ENCODE assay signal across 9 mouse cellular contexts in genomic region chr7:81060908-81061307, GRCm38 (mm10). TPM values are rescaled to one million over a fixed set of nuclear protein-coding genes. Genes with fewer than 3 reads are reported as not detected.
DNase-seq lines count a peak whose midpoint lies in the region; ATAC-seq and TF ChIP-seq lines count a peak whose summit lies in the region.
"Had no signal": no experiment of that assay in that cellular context is flagged by ENCODE, and none has a peak within 500 bp of the region (broad histone marks: within the 10 kb centered on the region; RNA-seq: fewer than 3 reads in every experiment).

No protein-coding gene starts in this region.

- 82% methylated on average over 2 of the region's 2 CpGs for WGBS in hindbrain, postnatal 0 days
- 74% methylated on average over 2 of the region's 2 CpGs for WGBS in hindbrain, embryonic 16.5 days

- no peaks in the 10 kb centered on the region for H3K9me3 ChIP-seq in hindbrain, postnatal 0 days (ENCODE audit: low read length)
- no peaks in the 10 kb centered on the region for H3K9me3 ChIP-seq in hindbrain, embryonic 16.5 days (ENCODE audit: control insufficient read depth, low read length)
- no peaks in the 10 kb centered on the region for H3K9me3 ChIP-seq in ES-E14 (ENCODE audit: control insufficient read depth, insufficient read depth, low read depth, low read length)

- H3K4me3 ChIP-seq in hindbrain, postnatal 0 days (ENCODE audit: low read length) = no peak overlapping the region
- no peak overlapping the region for H3K4me3 ChIP-seq in hindbrain, embryonic 16.5 days (ENCODE audit: low read length)
- no peak overlapping the region for H3K4me3 ChIP-seq in ES-E14 (ENCODE audit: insufficient read depth in 1 of 2, low read depth in 1 of 2, low read length in 2 of 2, poor library complexity in 1 of 2, severe bottlenecking in 1 of 2)
- H3K4me3 ChIP-seq in embryonic fibroblast, embryonic 13.5 days (ENCODE audit: insufficient read depth, low read length) = no peak overlapping the region
- H3K4me3 ChIP-seq: erythroblast, embryonic 14.5 days had no signal

- in situ Hi-C loops in ES-E14 (cut with MboI; ENCODE audit: low sequenced_read_pairs in 2 of 2, unreplicated experiment in 2 of 2) = loop anchor here in 1 of 2 experiments (10.0 kb wide), 1 partner anchor 176 kb away; no protein-coding TSS in a partner anchor

- no peak overlapping the region for H3K27ac ChIP-seq in hindbrain, postnatal 0 days
- H3K27ac ChIP-seq in hindbrain, embryonic 16.5 days (ENCODE audit: low read depth, low read length) = no peak overlapping the region
- H3K27ac ChIP-seq in ES-E14 (ENCODE audit: insufficient read depth, low read depth, low read length, poor library complexity, severe bottlenecking) = no peak overlapping the region
- H3K27ac ChIP-seq in embryonic fibroblast, embryonic 13.5 days (ENCODE audit: insufficient read depth, low read length) = no peak overlapping the region

- ATAC-seq in hindbrain, postnatal 0 days = no peak
- ATAC-seq in hindbrain, embryonic 16.5 days = no peak
- peak; percentile 47; the same call in 1 of the 2 replicates for ATAC-seq in neutrophil, adult 5-6 weeks (ENCODE audit: extremely low read depth, insufficient number of reproducible peaks, low FRiP score, poor library complexity, severe bottlenecking)
- no peak for ATAC-seq in cerebellum, adult (ENCODE audit: insufficient number of reproducible peaks, low FRiP score, low TSS enrichment)

- H3K4me2 ChIP-seq in hindbrain, postnatal 0 days (ENCODE audit: low read depth, low read length) = no peak overlapping the region
- H3K4me2 ChIP-seq in hindbrain, embryonic 16.5 days (ENCODE audit: low read length) = no peak overlapping the region

- H3K4me1 ChIP-seq in hindbrain, postnatal 0 days (ENCODE audit: insufficient read depth, low read length) = no peaks in the 10 kb centered on the region; the same call in 1 of the 2 replicates
- no peaks in the 10 kb centered on the region for H3K4me1 ChIP-seq in hindbrain, embryonic 16.5 days (ENCODE audit: control insufficient read depth, insufficient read depth, low read depth, low read length)
- peaks cover 12 to 27% of the 10 kb centered on the region in 2 experiments; a peak in 3 of 4 replicates for H3K4me1 ChIP-seq in ES-E14 (ENCODE audit: control insufficient read depth in 2 of 2, insufficient read depth in 2 of 2, low read length in 2 of 2, poor library complexity in 1 of 2)
- H3K4me1 ChIP-seq in embryonic fibroblast, embryonic 13.5 days (ENCODE audit: control insufficient read depth, insufficient read depth, low read length) = no peaks in the 10 kb centered on the region

- no peaks in the 10 kb centered on the region for H3K36me3 ChIP-seq in hindbrain, postnatal 0 days (ENCODE audit: insufficient read depth, low read length)
- H3K36me3 ChIP-seq in hindbrain, embryonic 16.5 days (ENCODE audit: control insufficient read depth, insufficient read depth, low read length) = no peaks in the 10 kb centered on the region
- H3K36me3 ChIP-seq in ES-E14 (ENCODE audit: control insufficient read depth, insufficient read depth, low read length, poor library complexity, severe bottlenecking) = no peaks in the 10 kb centered on the region

- TF ChIP-seq CTCF in hindbrain, postnatal 0 days (IDR thresholded peaks at IDR 0.05; ENCODE audit: low read depth) = peak; percentile 56
- peak; percentile 40; the same call in 1 of the 2 replicates for TF ChIP-seq CTCF in embryonic fibroblast, embryonic 13.5 days (IDR thresholded peaks at IDR 0.05; ENCODE audit: borderline replicate concordance, insufficient read depth, low read length)

- TF ChIP-seq POLR2A in embryonic fibroblast, embryonic 13.5 days (IDR thresholded peaks at IDR 0.05; ENCODE audit: low read depth, low read length) = no peak

- DNase-seq in hindbrain, postnatal 0 days (ENCODE audit: low spot score) = peak; percentile 20
- DNase-seq in ES-E14 (ENCODE audit: low read depth, low spot score) = peak; percentile 70
- DNase-seq in urinary bladder, postnatal 36 days (ENCODE audit: low spot score in 2 of 2) = no peak
- no peak for DNase-seq in cerebellum, adult 18-20 months

- H3K27me3 ChIP-seq in hindbrain, postnatal 0 days (ENCODE audit: insufficient read depth, low read length) = no peaks in the 10 kb centered on the region
- H3K27me3 ChIP-seq in hindbrain, embryonic 16.5 days (replicated peaks; ENCODE audit: control insufficient read depth, insufficient read depth, low read length) = no peaks in the 10 kb centered on the region

- no peak overlapping the region for H3K9ac ChIP-seq in hindbrain, postnatal 0 days (replicated peaks; ENCODE audit: low read length)
- no peak overlapping the region for H3K9ac ChIP-seq in hindbrain, embryonic 16.5 days (ENCODE audit: low read depth, low read length)
- no peak overlapping the region for H3K9ac ChIP-seq in ES-E14 (ENCODE audit: insufficient read depth, low read depth, low read length, poor library complexity, severe bottlenecking)

TF ChIP-seq in ES-E14, 5 proteins besides CTCF, POLR2A, EP300 and RAD21:
- peak; percentile 73; the same call in 1 of the 2 replicates for TF ChIP-seq ZC3H11A (IDR thresholded peaks at IDR 0.05; ENCODE audit: borderline replicate concordance, low read depth, low read length)
- no peak for TF ChIP-seq ZNF384 (IDR thresholded peaks at IDR 0.05; ENCODE audit: low read depth, low read length)
- TF ChIP-seq HCFC1 (IDR thresholded peaks at IDR 0.05; ENCODE audit: borderline replicate concordance, insufficient read depth, low read length) = no peak
- TF ChIP-seq MAFK (IDR thresholded peaks at IDR 0.05; ENCODE audit: insufficient read depth, low read depth, low read length) = peak; percentile 40; the same call in 1 of the 2 replicates
- no peak for TF ChIP-seq CHD2 (IDR thresholded peaks at IDR 0.05; ENCODE audit: low read depth, low read length)

RNA-seq across cellular contexts. Expression of gene Alpk3, which starts 3.5 kb away (rescaled TPM):
- 0.04 and 0.16 TPM in 2 replicates for total RNA-seq in hindbrain, postnatal 0 days (2014; rRNA removed)
- 0.13 and 0.16 TPM in 2 replicates for polyA plus RNA-seq in hindbrain, postnatal 0 days (2015; fragmentation: Nextera tagmentation; extraction: Ambion mirVana)
- 0.10 and 0.27 TPM in 2 replicates for polyA plus RNA-seq in hindbrain, embryonic 16.5 days (2015; fragmentation: Nextera tagmentation; extraction: Ambion mirVana)
- 3.3 and 9.4 TPM in 2 replicates for total RNA-seq in ES-E14 (2012; rRNA removed)
- polyA plus RNA-seq in embryonic fibroblast, embryonic 13.5 days (2011; ENCODE audit: insufficient read length, low read depth, missing spikeins) = 0.14 TPM in 1 of 2 replicates, not detected in the other
- 0.12 and 0.25 TPM in 2 replicates for total RNA-seq in neutrophil, adult 5-6 weeks (2017)

RNA-seq across cellular contexts. Expression of gene Slc28a1, which starts 53.7 kb away (rescaled TPM):
- total RNA-seq in hindbrain, postnatal 0 days (2014; rRNA removed) = 0.29 and 0.47 TPM in 2 replicates
- 0.08 and 0.10 TPM in 2 replicates for polyA plus RNA-seq in hindbrain, postnatal 0 days (2015; fragmentation: Nextera tagmentation; extraction: Ambion mirVana)
- polyA plus RNA-seq in hindbrain, embryonic 16.5 days (2015; fragmentation: Nextera tagmentation; extraction: Ambion mirVana) = 0.05 TPM in 1 of 2 replicates, not detected in the other
- 44.8 and 69.2 TPM in 2 replicates for total RNA-seq in ES-E14 (2012; rRNA removed)
- polyA plus RNA-seq in embryonic fibroblast, embryonic 13.5 days (2011; ENCODE audit: insufficient read length, low read depth, missing spikeins) = not detected in 2 replicates
- not detected in 2 replicates for total RNA-seq in neutrophil, adult 5-6 weeks (2017)
- polyA plus RNA-seq: erythroblast, embryonic 14.5 days had no signal

Comparison
In these comparisons a context has a peak if more than half of its experiments do, and no peak if none do; other contexts are left out.
1. DNase-seq: peak in hindbrain, postnatal 0 days (single experiment) and ES-E14 (single experiment); none in urinary bladder, postnatal 36 days (0 of 2) and cerebellum, adult 18-20 months (0 of 2).
2. RNA of gene Slc28a1, which starts 53.7 kb away (total RNA-seq): 44.8 to 69.2 TPM in ES-E14; 0.29 to 0.47 TPM in hindbrain, postnatal 0 days and not detected in neutrophil, adult 5-6 weeks; every median in the first group is over 10 times any median in the second.